Mouse (Mus musculus) lung, postnatal 0 days (tissue): Measurements from ENCODE around the gene Msantd2.

Experiments used
- CTCF ChIP-seq: IDR thresholded peaks from 2 replicates; pipeline ENCODE4 v1.5.1; 2016; ENCODE audit warnings: antibody characterized with exemption, mild to moderate bottlenecking
- EP300 ChIP-seq: IDR thresholded peaks from 2 replicates; pipeline ENCODE4 v1.6.1; 2016; ENCODE audit warnings: antibody characterized with exemption, mild to moderate bottlenecking, control low read depth

GRCm38 (mm10) chr9:37569231-37569835 is 80.2 kb downstream of the Msantd2 start:
- TF ChIP-seq CTCF (no peak), EP300 (no peak)
